Mouse (Mus musculus) forebrain, embryonic 14.5 days (tissue): ENCODE data around the gene Slc12a8. TPM values are rescaled to one million over a fixed set of nuclear protein-coding genes. Genes with fewer than 3 reads are reported as not detected.

Source experiments
- ATAC-seq: fragments of 200-750 bp; cut with Nextera tagmentation; 2 replicates; pipeline ENCODE4 v1.8.0; 2017; ENCODE audit warnings: mild to moderate bottlenecking, moderate library complexity
- DNase-seq: peaks from one replicate; pipeline ENCODE4 v3.0.0-alpha.2; 2015; ENCODE audit warnings: low spot score
- H3K27ac ChIP-seq: fragments of 300-500 bp; sonication (generic); 2 replicates; pipeline ENCODE4 v1.5.1; 2014; ENCODE audit warnings: low read depth, mild to moderate bottlenecking, control low read depth, low read length, moderate library complexity
- H3K27me3 ChIP-seq: fragments of 300-500 bp; sonication (generic); replicated peaks from 2 replicates; pipeline ENCODE4 v1.6.1; 2014; ENCODE audit warnings: low read length, control low read depth, mixed read lengths; ENCODE audit not compliant: control insufficient read depth, insufficient read depth
- H3K36me3 ChIP-seq: fragments of 300-500 bp; sonication (generic); 2 replicates; pipeline ENCODE4 v1.6.1; 2014; ENCODE audit warnings: low read length, control low read depth; ENCODE audit not compliant: control insufficient read depth, insufficient read depth
- H3K4me1 ChIP-seq: fragments of 300-500 bp; sonication (generic); 2 replicates; pipeline ENCODE4 v1.6.1; 2014; ENCODE audit warnings: antibody characterized with exemption, low read length, control low read depth; ENCODE audit not compliant: control insufficient read depth, insufficient read depth
- H3K4me2 ChIP-seq: fragments of 300-500 bp; sonication (generic); 2 replicates; pipeline ENCODE4 v1.6.1; 2014; ENCODE audit warnings: mild to moderate bottlenecking, control low read depth, low read length
- H3K4me3 ChIP-seq: fragments of 300-500 bp; sonication (generic); 2 replicates; pipeline ENCODE4 v1.5.1; 2014; ENCODE audit warnings: low read depth, low read length, control low read depth
- H3K9ac ChIP-seq: fragments of 300-500 bp; sonication (generic); 2 replicates; pipeline ENCODE4 v1.6.1; 2014; ENCODE audit warnings: mild to moderate bottlenecking, low read length, control low read depth, moderate library complexity
- H3K9me3 ChIP-seq: fragments of 300-500 bp; sonication (generic); replicated peaks from 2 replicates; pipeline ENCODE4 v1.6.1; 2016; ENCODE audit warnings: low read length, control low read depth, mixed read lengths; ENCODE audit not compliant: control insufficient read depth
- WGBS: fragments of 180-500 bp; shearing (Covaris S2); extraction: QIAGEN DNeasy Blood & Tissue Kit; methylation state at CpG from one replicate; pipeline ENCODE4 v1.1.7; 2014; 5-methylcytosine and 5-hydroxymethylcytosine counted together
- polyA plus RNA-seq: library from polyadenylated mRNA; unstranded; fragments of >200 nt; fragmentation: Nextera tagmentation; extraction: Ambion mirVana; gene quantifications from 2 replicates; pipeline ENCODE4 v1.2.1, GENCODE M21; 2014

Gene Slc12a8
- polyA plus RNA-seq, 1 experiment from 2014 or later = 0.67 TPM

- DNase-seq (no peak), ATAC-seq (no peak)
- Histone ChIP-seq H3K27me3 (no peaks in the 10 kb centered on the region), H3K9me3 (0 out of 2 replicates have a peak, but pooled peaks cover 3% of the 10 kb centered on the region), H3K4me1 (peaks cover 12% of the 10 kb centered on the region), H3K27ac (no peak overlapping the region), H3K4me3 (no peak overlapping the region), H3K36me3 (no peaks in the 10 kb centered on the region), H3K4me2 (no peak overlapping the region), H3K9ac (no peak overlapping the region)
- WGBS = 71% methylated on average over 2 of the region's 2 CpGs
Measured at GRCm38 (mm10) chr16:33609554-33609953, 92.4 kb downstream of the Slc12a8 start.

- H3K9ac ChIP-seq = no peak overlapping the region
- H3K4me2 ChIP-seq = no peak overlapping the region
- no peak for ATAC-seq
- no peaks in the 10 kb centered on the region for H3K36me3 ChIP-seq
- 0 out of 2 replicates have a peak, but pooled peaks cover 3% of the 10 kb centered on the region for H3K9me3 ChIP-seq
- H3K4me1 ChIP-seq = peaks cover 12% of the 10 kb centered on the region
- no peak overlapping the region for H3K27ac ChIP-seq
- no peaks in the 10 kb centered on the region for H3K27me3 ChIP-seq
- 82% methylated on average over 7 of the region's 7 CpGs for WGBS
- no peak for DNase-seq
- no peak overlapping the region for H3K4me3 ChIP-seq
Measured at GRCm38 (mm10) chr16:33610466-33610865, 93.3 kb downstream of the Slc12a8 start.

GRCm38 (mm10) chr16:33611291-33611690 lies 94.2 kb downstream of the Slc12a8 start:
- Histone ChIP-seq H3K36me3 (no peaks in the 10 kb centered on the region), H3K27me3 (no peaks in the 10 kb centered on the region), H3K4me2 (no peak overlapping the region), H3K4me1 (peaks cover 12% of the 10 kb centered on the region), H3K9me3 (0 out of 2 replicates have a peak, but pooled peaks cover 3% of the 10 kb centered on the region), H3K4me3 (no peak overlapping the region), H3K27ac (no peak overlapping the region), H3K9ac (no peak overlapping the region)
- no peak for DNase-seq
- ATAC-seq = no peak
- WGBS = 81% methylated on average over 8 of the region's 8 CpGs

- no peak overlapping the region for H3K27ac ChIP-seq
- H3K27me3 ChIP-seq = no peaks in the 10 kb centered on the region
- peaks cover 6% of the 10 kb centered on the region for H3K4me1 ChIP-seq
- DNase-seq (peak; percentile 53), ATAC-seq (no peak)
- H3K9me3 ChIP-seq = 0 out of 2 replicates have a peak, but pooled peaks cover 3% of the 10 kb centered on the region
- no peak overlapping the region for H3K9ac ChIP-seq
- H3K4me3 ChIP-seq = no peak overlapping the region
- no peaks in the 10 kb centered on the region for H3K36me3 ChIP-seq
- H3K4me2 ChIP-seq = no peak overlapping the region
- 77% methylated on average over 6 of the region's 6 CpGs for WGBS
Measured at GRCm38 (mm10) chr16:33612056-33612770, 95.1 kb downstream of the Slc12a8 start.

GRCm38 (mm10) chr16:33615986-33616385 lies 98.9 kb downstream of the Slc12a8 start:
- Histone ChIP-seq H3K4me2 (no peak overlapping the region), H3K36me3 (no peaks in the 10 kb centered on the region), H3K9ac (no peak overlapping the region), H3K27me3 (no peaks in the 10 kb centered on the region), H3K27ac (no peak overlapping the region), H3K9me3 (no peaks in the 10 kb centered on the region), H3K4me3 (no peak overlapping the region), H3K4me1 (0 out of 2 replicates have a peak, but pooled peaks cover 5% of the 10 kb centered on the region)
- DNase-seq (no peak), ATAC-seq (no peak)
- 63% methylated on average over 3 of the region's 3 CpGs for WGBS

GRCm38 (mm10) chr16:33621836-33622235 lies 104.7 kb downstream of the Slc12a8 start:
- Histone ChIP-seq H3K4me3 (no peak overlapping the region), H3K4me2 (no peak overlapping the region), H3K9ac (no peak overlapping the region), H3K9me3 (no peaks in the 10 kb centered on the region), H3K4me1 (no peaks in the 10 kb centered on the region), H3K27ac (no peak overlapping the region), H3K36me3 (no peaks in the 10 kb centered on the region), H3K27me3 (no peaks in the 10 kb centered on the region)
- WGBS = 67% methylated on average over 2 of the region's 3 CpGs
- DNase-seq (no peak), ATAC-seq (no peak)

- Histone ChIP-seq H3K27ac (no peak overlapping the region), H3K9ac (no peak overlapping the region), H3K4me1 (no peaks in the 10 kb centered on the region), H3K4me3 (no peak overlapping the region), H3K36me3 (no peaks in the 10 kb centered on the region), H3K4me2 (no peak overlapping the region), H3K9me3 (no peaks in the 10 kb centered on the region), H3K27me3 (no peaks in the 10 kb centered on the region)
- 96% methylated on average over 9 of the region's 9 CpGs for WGBS
- ATAC-seq = no peak
- no peak for DNase-seq
Measured at GRCm38 (mm10) chr16:33624586-33624985, 107.5 kb downstream of the Slc12a8 start.

- Histone ChIP-seq H3K4me3 (no peak overlapping the region), H3K27ac (no peak overlapping the region), H3K9ac (no peak overlapping the region), H3K4me2 (no peak overlapping the region), H3K27me3 (no peaks in the 10 kb centered on the region), H3K9me3 (no peaks in the 10 kb centered on the region), H3K4me1 (no peaks in the 10 kb centered on the region), H3K36me3 (no peaks in the 10 kb centered on the region)
- WGBS = 91% methylated on average over 5 of the region's 5 CpGs
- no peak for ATAC-seq
- no peak for DNase-seq
Measured at GRCm38 (mm10) chr16:33629539-33629938, 112.4 kb downstream of the Slc12a8 start.

GRCm38 (mm10) chr16:33635836-33636595 lies 118.9 kb downstream of the Slc12a8 start:
- Histone ChIP-seq H3K36me3 (no peaks in the 10 kb centered on the region), H3K9me3 (no peaks in the 10 kb centered on the region), H3K27ac (no peak overlapping the region), H3K27me3 (no peaks in the 10 kb centered on the region), H3K4me2 (no peak overlapping the region), H3K9ac (no peak overlapping the region), H3K4me1 (no peaks in the 10 kb centered on the region), H3K4me3 (no peak overlapping the region)
- WGBS = 85% methylated on average over 12 of the region's 12 CpGs
- DNase-seq = no peak
- ATAC-seq = no peak
